Mouse (Mus musculus): Measurements from ENCODE around the gene Wasf2. TPM values are rescaled to one million over a fixed set of nuclear protein-coding genes. Genes with fewer than 3 reads are reported as not detected.

Wasf2 gene
- polyA plus RNA-seq, 1 experiment from 2014 or later, result 27.4 TPM

DNA sequence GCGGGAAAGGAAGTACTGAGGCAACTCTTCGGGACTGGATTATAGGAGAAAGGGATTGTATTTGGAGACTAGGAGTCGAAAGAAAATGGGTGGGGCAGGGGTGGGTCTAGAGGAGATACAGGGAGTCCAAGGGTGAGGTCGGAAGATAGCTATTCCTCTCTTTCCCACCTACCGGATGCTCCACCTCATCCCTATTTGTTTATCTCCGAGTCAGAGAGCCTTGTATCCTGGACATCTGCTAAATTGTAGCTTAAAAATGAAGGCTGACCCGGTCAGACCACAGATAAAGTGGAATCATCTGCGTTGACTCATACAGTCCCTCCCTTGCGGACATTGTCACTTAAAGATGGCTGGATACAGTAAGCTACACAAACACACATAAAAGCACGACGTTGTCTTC, 111.6 kb downstream of the Wasf2 start:
- Histone ChIP-seq H3K4me3 (peak overlapping the region; percentile 49), H3K4me2 (peak overlapping the region; percentile 74), H3K9ac (no peak overlapping the region), H3K9me3 (no peaks in the 10 kb centered on the region), H3K27me3 (replicated peaks) (peaks cover 58% of the 10 kb centered on the region), H3K4me1 (peaks cover 11% of the 10 kb centered on the region), H3K27ac (no peak overlapping the region), H3K36me3 (replicated peaks) (no peaks in the 10 kb centered on the region)
- 0 out of 2 replicates have a peak, but pooled peaks have one; percentile 5 for ATAC-seq (replicated peaks)
- 39% methylated on average over 11 of the region's 11 CpGs for WGBS

DNA sequence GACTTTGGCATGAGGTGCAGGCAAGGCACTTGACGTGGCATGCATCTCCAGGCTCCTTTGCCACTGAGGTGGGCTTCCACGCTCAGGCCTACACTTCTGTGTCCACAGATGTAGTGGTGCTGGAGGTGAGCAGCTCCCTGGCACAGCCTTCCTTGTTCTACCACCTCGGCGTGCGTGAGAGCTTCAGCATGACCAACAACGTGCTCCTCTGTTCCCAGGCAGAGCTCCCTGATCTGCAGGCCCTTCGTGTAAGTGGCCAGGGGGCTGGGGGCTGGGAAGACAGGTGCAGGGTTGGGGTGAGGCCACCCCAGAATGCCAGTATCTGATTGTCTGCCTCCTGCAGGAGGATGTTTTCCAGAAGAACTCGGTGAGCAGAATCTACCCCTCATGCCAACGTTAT, 112.4 kb downstream of the Wasf2 start:
- no peaks in the 10 kb centered on the region for H3K9me3 ChIP-seq
- peaks cover 11% of the 10 kb centered on the region for H3K4me1 ChIP-seq
- H3K4me2 ChIP-seq, result no peak overlapping the region
- peaks cover 65% of the 10 kb centered on the region for H3K27me3 ChIP-seq (replicated peaks)
- no peak overlapping the region for H3K4me3 ChIP-seq
- no peak for ATAC-seq (replicated peaks)
- WGBS, result 62% methylated on average over 9 of the region's 9 CpGs
- no peak overlapping the region for H3K9ac ChIP-seq
- no peak overlapping the region for H3K27ac ChIP-seq
- H3K36me3 ChIP-seq (replicated peaks), result no peaks in the 10 kb centered on the region

DNA sequence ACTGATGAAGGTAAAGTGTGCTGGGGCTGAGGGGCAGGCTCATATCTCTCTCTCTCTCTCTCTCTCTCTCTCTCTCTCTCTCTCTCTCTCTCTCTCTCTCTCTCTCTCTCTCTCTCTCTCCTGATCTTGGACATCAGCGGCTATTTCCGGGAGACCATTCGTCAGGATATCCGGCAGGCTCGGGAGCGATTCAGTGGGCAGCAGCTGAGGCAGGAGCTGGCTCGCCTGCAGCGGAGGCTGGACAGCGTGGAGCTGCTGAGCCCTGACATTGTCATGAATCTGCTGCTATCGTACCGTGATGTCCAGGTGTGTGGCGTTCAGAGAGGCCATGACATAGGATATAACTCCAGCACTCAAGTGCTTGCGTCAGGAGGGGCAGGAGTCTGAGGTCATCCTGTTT, 113.2 kb downstream of the Wasf2 start:
- no peak overlapping the region for H3K4me2 ChIP-seq
- no peak overlapping the region for H3K4me3 ChIP-seq
- no peaks in the 10 kb centered on the region for H3K9me3 ChIP-seq
- ATAC-seq (replicated peaks), result no peak
- no peak overlapping the region for H3K27ac ChIP-seq
- H3K9ac ChIP-seq, result no peak overlapping the region
- H3K4me1 ChIP-seq, result peaks cover 11% of the 10 kb centered on the region
- H3K36me3 ChIP-seq (replicated peaks), result no peaks in the 10 kb centered on the region
- WGBS, result 66% methylated on average over 13 of the region's 13 CpGs
- H3K27me3 ChIP-seq (replicated peaks), result peaks cover 73% of the 10 kb centered on the region

DNA sequence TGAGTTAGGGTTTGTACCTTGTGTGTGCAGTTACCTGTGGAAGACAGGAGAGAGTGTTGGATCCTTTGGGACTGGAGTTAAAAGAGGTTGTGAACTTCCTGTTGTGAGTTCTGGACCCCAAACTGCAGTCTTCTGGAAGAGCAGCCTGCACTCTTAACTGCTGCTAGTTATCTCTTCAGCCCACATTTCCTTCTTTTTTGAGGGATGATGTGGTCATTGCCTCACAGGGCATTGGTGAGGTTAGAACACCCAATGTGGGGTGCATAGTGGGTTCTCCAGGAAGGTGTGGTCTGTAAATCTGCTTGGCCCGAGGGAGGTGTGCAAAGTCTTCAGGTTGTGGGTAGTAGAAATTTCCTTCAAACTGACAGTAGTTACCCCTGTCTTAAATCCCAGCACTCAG, 114.0 kb downstream of the Wasf2 start:
- Histone ChIP-seq H3K27ac (no peak overlapping the region), H3K9ac (no peak overlapping the region), H3K36me3 (replicated peaks) (no peaks in the 10 kb centered on the region), H3K4me3 (no peak overlapping the region), H3K9me3 (no peaks in the 10 kb centered on the region), H3K4me1 (peaks cover 11% of the 10 kb centered on the region), H3K27me3 (replicated peaks) (peaks cover 75% of the 10 kb centered on the region), H3K4me2 (no peak overlapping the region)
- 74% methylated on average over 1 of the region's 1 CpGs for WGBS
- no peak for ATAC-seq (replicated peaks)

DNA sequence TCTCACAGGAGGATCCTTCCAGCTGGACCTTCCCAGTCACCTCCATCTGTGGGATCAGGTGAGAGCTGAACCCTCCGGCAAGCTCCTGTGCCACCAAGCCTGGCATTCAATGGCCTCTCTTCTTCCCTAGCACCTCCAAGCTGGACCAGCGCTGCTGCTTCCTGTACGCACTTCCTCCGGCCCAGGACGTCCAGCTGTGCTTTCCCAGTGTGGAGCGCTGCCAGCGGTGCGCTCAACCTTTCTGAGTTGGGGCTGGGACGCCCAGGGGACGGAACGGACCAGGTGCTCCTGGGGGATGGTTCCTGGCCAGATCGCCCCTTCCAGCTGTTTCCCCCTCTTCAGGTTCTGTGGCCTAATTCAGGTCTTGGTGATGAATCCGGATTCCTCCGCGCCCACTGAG, 116.8 kb downstream of the Wasf2 start:
- Histone ChIP-seq H3K4me2 (no peak overlapping the region), H3K27ac (no peak overlapping the region), H3K4me1 (peaks cover 11% of the 10 kb centered on the region), H3K9me3 (no peaks in the 10 kb centered on the region), H3K4me3 (no peak overlapping the region), H3K27me3 (replicated peaks) (peaks cover 78% of the 10 kb centered on the region), H3K36me3 (replicated peaks) (no peaks in the 10 kb centered on the region), H3K9ac (no peak overlapping the region)
- 18% methylated on average over 15 of the region's 15 CpGs for WGBS
- ATAC-seq (replicated peaks), result no peak

DNA sequence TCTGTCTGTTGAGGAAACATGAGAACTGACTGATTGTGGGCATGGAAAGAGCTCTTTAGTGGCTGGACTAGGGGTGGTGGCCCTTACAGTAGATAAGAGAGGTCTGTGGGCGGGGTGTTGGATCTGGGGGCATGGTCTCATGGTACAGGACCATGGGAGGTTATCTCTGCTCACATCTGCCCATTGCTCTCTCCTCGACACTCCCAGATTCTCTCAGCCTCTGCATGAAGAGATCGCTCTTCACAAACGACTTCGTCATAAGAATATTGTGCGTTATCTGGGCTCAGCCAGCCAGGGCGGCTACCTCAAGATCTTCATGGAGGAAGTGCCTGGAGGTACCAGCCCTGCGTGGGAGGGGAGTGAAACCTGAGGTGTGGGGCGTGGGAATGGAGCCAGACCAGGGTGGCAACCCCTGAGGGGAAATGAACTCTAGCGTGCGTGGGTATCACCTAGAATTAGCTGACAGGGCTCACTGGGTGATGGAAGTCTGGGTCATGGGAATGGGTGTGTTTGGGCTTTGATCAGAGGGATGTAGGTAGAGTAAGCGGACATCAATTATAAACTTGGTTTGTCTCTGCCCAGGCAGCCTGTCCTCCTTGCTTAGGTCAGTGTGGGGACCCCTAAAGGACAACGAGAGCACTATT, 117.6 kb downstream of the Wasf2 start:
- no peak for ATAC-seq (replicated peaks)
- Histone ChIP-seq H3K27ac (no peak overlapping the region), H3K36me3 (replicated peaks) (no peaks in the 10 kb centered on the region), H3K4me3 (no peak overlapping the region), H3K4me2 (no peak overlapping the region), H3K27me3 (replicated peaks) (peaks cover 78% of the 10 kb centered on the region), H3K4me1 (peaks cover 11% of the 10 kb centered on the region), H3K9me3 (no peaks in the 10 kb centered on the region), H3K9ac (no peak overlapping the region)
- 79% methylated on average over 13 of the region's 13 CpGs for WGBS

Small RNA genes within 50 kb of the gene (microRNA-seq; reads per million reads assigned to microRNA genes)
- gene Mir7017, result 1.3 reads per million

Other genes starting within 250 kb of the Wasf2 start
- gene Stx12, start 246.0 kb upstream of the Wasf2 start, polyA plus RNA-seq (2015; fragmentation: Nextera tagmentation; extraction: Ambion mirVana), result 154 and 161 TPM in 2 replicates
- 44.6 and 45.6 TPM in 2 replicates for gene Fam76a, start 207.9 kb upstream of the Wasf2 start, polyA plus RNA-seq (2015; fragmentation: Nextera tagmentation; extraction: Ambion mirVana)
- gene Fgr, start 156.4 kb upstream of the Wasf2 start, polyA plus RNA-seq (2015; fragmentation: Nextera tagmentation; extraction: Ambion mirVana), result 0.06 and 0.27 TPM in 2 replicates
- gene Ahdc1, start 119.2 kb upstream of the Wasf2 start, polyA plus RNA-seq (2015; fragmentation: Nextera tagmentation; extraction: Ambion mirVana), result 13.5 and 14.4 TPM in 2 replicates
- 3.0 and 5.0 TPM in 2 replicates for gene Cd164l2, start 81.6 kb downstream of the Wasf2 start, polyA plus RNA-seq (2015; fragmentation: Nextera tagmentation; extraction: Ambion mirVana)
- 1.3 and 2.0 TPM in 2 replicates for gene Gpr3, start 82.0 kb downstream of the Wasf2 start, polyA plus RNA-seq (2015; fragmentation: Nextera tagmentation; extraction: Ambion mirVana)
- gene Map3k6, start 110.3 kb downstream of the Wasf2 start, polyA plus RNA-seq (2015; fragmentation: Nextera tagmentation; extraction: Ambion mirVana), result 1.6 and 2.0 TPM in 2 replicates
- gene Sytl1, start 132.6 kb downstream of the Wasf2 start, polyA plus RNA-seq (2015; fragmentation: Nextera tagmentation; extraction: Ambion mirVana), result 0.56 and 0.65 TPM in 2 replicates
- 118 and 120 TPM in 2 replicates for gene Tmem222, start 147.3 kb downstream of the Wasf2 start, polyA plus RNA-seq (2015; fragmentation: Nextera tagmentation; extraction: Ambion mirVana)
- gene Wdtc1, start 223.0 kb downstream of the Wasf2 start, polyA plus RNA-seq (2015; fragmentation: Nextera tagmentation; extraction: Ambion mirVana), result 23.2 and 26.3 TPM in 2 replicates
- 9.9 and 11.1 TPM in 2 replicates for gene Slc9a1, start 239.2 kb downstream of the Wasf2 start, polyA plus RNA-seq (2015; fragmentation: Nextera tagmentation; extraction: Ambion mirVana)

Data from midbrain, embryonic 15.5 days (tissue).